Mouse (Mus musculus): Measurements from ENCODE around the gene Pithd1. TPM values are rescaled to one million over a fixed set of nuclear protein-coding genes. Genes with fewer than 3 reads are reported as not detected.

Pithd1 gene
- polyA plus RNA-seq, 1 experiment from 2014 or later: 64.8 TPM

DNA sequence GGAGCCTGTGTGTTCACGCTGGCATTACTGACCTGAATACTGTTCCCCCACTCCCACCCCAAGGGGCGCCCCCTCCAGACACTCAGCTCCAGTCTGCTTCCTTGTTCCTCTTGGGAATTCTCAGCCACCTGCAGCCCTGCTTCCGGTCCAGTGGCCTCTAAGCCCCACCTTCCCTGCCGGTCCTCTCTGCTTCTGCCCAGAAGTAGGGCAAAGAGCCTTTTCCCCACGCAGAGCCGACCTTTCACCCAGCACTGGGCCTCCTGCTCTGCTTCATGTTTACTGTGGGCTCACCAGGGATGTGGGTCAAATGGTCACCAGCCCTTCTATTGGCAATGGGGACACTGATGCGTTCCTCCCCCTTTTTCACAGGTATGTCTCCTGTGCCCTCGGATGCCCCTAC, 28.7 kb downstream of the Pithd1 start:
- no peak overlapping the region for H3K4me2 ChIP-seq
- H3K4me1 ChIP-seq (ENCODE audit: control insufficient read depth, insufficient read depth, low read length): no peaks in the 10 kb centered on the region; the same call in 1 of the 2 replicates
- DNase-seq (ENCODE audit: low spot score, missing footprints): no peak
- no peak overlapping the region for H3K4me3 ChIP-seq (ENCODE audit: low read depth, low read length)
- ATAC-seq (ENCODE audit: low FRiP score): no peak
- H3K27ac ChIP-seq (ENCODE audit: low read depth, low read length): no peak overlapping the region
- H3K27me3 ChIP-seq (ENCODE audit: control insufficient read depth, insufficient read depth, low read length): no peaks in the 10 kb centered on the region
- no peaks in the 10 kb centered on the region for H3K36me3 ChIP-seq (ENCODE audit: control insufficient read depth, insufficient read depth, low read length)
- H3K9me3 ChIP-seq (ENCODE audit: control insufficient read depth, low read length): no peaks in the 10 kb centered on the region
- H3K9ac ChIP-seq (ENCODE audit: low read length): no peak overlapping the region
- WGBS: 63% methylated on average over 8 of the region's 8 CpGs

DNA sequence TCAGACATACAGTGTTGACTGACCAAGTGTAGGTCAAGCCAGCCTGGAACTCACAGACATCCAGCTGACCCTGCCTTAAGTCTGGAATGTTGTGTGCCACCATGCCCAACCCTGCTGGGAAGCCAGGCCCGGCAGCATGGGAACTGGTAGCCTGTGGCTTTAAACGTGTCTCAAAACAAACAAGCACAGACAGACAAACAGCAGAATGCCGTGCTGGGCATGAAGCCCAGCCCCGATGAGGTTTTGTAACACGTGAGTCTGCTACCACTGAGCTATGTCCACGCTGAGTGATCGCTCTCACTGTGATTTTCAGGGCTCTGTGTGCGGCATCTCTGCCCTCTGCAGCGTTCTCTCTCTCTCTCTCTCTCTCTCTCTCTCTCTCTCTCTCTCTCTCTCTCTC, 31.2 kb downstream of the Pithd1 start:
- WGBS: 88% methylated on average over 9 of the region's 9 CpGs
- Histone ChIP-seq H3K27ac (ENCODE audit: low read depth, low read length) (no peak overlapping the region), H3K4me3 (ENCODE audit: low read depth, low read length) (no peak overlapping the region), H3K36me3 (ENCODE audit: control insufficient read depth, insufficient read depth, low read length) (peaks cover 5% of the 10 kb centered on the region), H3K9me3 (ENCODE audit: control insufficient read depth, low read length) (no peaks in the 10 kb centered on the region), H3K4me1 (ENCODE audit: control insufficient read depth, insufficient read depth, low read length) (no peaks in the 10 kb centered on the region), H3K9ac (ENCODE audit: low read length) (no peak overlapping the region), H3K27me3 (ENCODE audit: control insufficient read depth, insufficient read depth, low read length) (no peaks in the 10 kb centered on the region), H3K4me2 (no peak overlapping the region)
- DNase-seq (ENCODE audit: low spot score, missing footprints) (no peak), ATAC-seq (ENCODE audit: low FRiP score) (no peak)

- Histone ChIP-seq H3K27me3 (ENCODE audit: control insufficient read depth, insufficient read depth, low read length) (no peaks in the 10 kb centered on the region), H3K4me1 (ENCODE audit: control insufficient read depth, insufficient read depth, low read length) (no peaks in the 10 kb centered on the region), H3K4me2 (no peak overlapping the region), H3K4me3 (ENCODE audit: low read depth, low read length) (no peak overlapping the region), H3K9me3 (ENCODE audit: control insufficient read depth, low read length) (no peaks in the 10 kb centered on the region), H3K9ac (ENCODE audit: low read length) (no peak overlapping the region), H3K27ac (ENCODE audit: low read depth, low read length) (no peak overlapping the region), H3K36me3 (ENCODE audit: control insufficient read depth, insufficient read depth, low read length) (peaks cover 5% of the 10 kb centered on the region)
- 17% methylated on average over 2 of the region's 2 CpGs for WGBS
- peak; percentile 58; the same call in 1 of the 2 replicates for ATAC-seq (ENCODE audit: low FRiP score)
- peak; percentile 97 for DNase-seq (ENCODE audit: low spot score, missing footprints)
These were observed 32.8 kb downstream of the Pithd1 start for GRCm38 (mm10) chr4:135954241-135954640.

DNA sequence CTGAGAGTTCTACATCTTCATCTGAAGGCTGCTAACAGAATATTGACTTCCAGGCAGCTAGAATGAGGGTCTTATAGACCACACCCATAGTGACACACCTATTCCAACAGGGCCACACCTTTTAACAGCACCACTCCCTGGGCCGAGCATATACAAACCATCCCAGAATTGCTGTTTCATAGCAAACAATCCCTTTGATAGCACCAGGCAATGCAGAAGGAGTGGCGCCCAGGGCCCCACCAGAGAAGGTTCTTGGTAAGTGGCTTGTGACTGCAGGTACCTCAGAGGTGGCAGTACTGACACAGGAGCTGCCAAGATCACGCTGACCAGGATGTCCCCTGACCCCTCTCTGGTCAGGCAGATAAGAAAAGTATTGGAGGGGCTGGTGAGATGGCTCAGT, 33.9 kb downstream of the Pithd1 start:
- Histone ChIP-seq H3K27ac (ENCODE audit: low read depth, low read length) (no peak overlapping the region), H3K27me3 (ENCODE audit: control insufficient read depth, insufficient read depth, low read length) (no peaks in the 10 kb centered on the region), H3K9ac (ENCODE audit: low read length) (no peak overlapping the region), H3K9me3 (ENCODE audit: control insufficient read depth, low read length) (no peaks in the 10 kb centered on the region), H3K4me3 (ENCODE audit: low read depth, low read length) (no peak overlapping the region), H3K4me1 (ENCODE audit: control insufficient read depth, insufficient read depth, low read length) (no peaks in the 10 kb centered on the region; the same call in 1 of the 2 replicates), H3K4me2 (no peak overlapping the region), H3K36me3 (ENCODE audit: control insufficient read depth, insufficient read depth, low read length) (peaks cover 5% of the 10 kb centered on the region)
- no peak for DNase-seq (ENCODE audit: low spot score, missing footprints)
- ATAC-seq (ENCODE audit: low FRiP score): no peak
- WGBS: 93% methylated on average over 3 of the region's 3 CpGs

- no peak overlapping the region for H3K4me3 ChIP-seq (ENCODE audit: low read depth, low read length)
- H3K4me1 ChIP-seq (ENCODE audit: control insufficient read depth, insufficient read depth, low read length): peaks cover 3% of the 10 kb centered on the region
- no peaks in the 10 kb centered on the region for H3K27me3 ChIP-seq (ENCODE audit: control insufficient read depth, insufficient read depth, low read length)
- peaks cover 5% of the 10 kb centered on the region for H3K36me3 ChIP-seq (ENCODE audit: control insufficient read depth, insufficient read depth, low read length)
- WGBS: 94% methylated on average over 3 of the region's 3 CpGs
- no peak overlapping the region for H3K9ac ChIP-seq (ENCODE audit: low read length)
- DNase-seq (ENCODE audit: low spot score, missing footprints) (peak; percentile 82), ATAC-seq (ENCODE audit: low FRiP score) (no peak)
- no peak overlapping the region for H3K4me2 ChIP-seq
- no peaks in the 10 kb centered on the region for H3K9me3 ChIP-seq (ENCODE audit: control insufficient read depth, low read length)
- H3K27ac ChIP-seq (ENCODE audit: low read depth, low read length): no peak overlapping the region
These were observed 35.6 kb downstream of the Pithd1 start for GRCm38 (mm10) chr4:135951505-135951904.

GRCm38 (mm10) chr4:135950365-135950764, 36.7 kb downstream of the Pithd1 start:
- 90% methylated on average over 6 of the region's 6 CpGs for WGBS
- no peak overlapping the region for H3K4me3 ChIP-seq (ENCODE audit: low read depth, low read length)
- no peaks in the 10 kb centered on the region for H3K9me3 ChIP-seq (ENCODE audit: control insufficient read depth, low read length)
- H3K9ac ChIP-seq (ENCODE audit: low read length): no peak overlapping the region
- no peak for DNase-seq (ENCODE audit: low spot score, missing footprints)
- peaks cover 7% of the 10 kb centered on the region for H3K4me1 ChIP-seq (ENCODE audit: control insufficient read depth, insufficient read depth, low read length)
- no peak overlapping the region for H3K27ac ChIP-seq (ENCODE audit: low read depth, low read length)
- H3K4me2 ChIP-seq: no peak overlapping the region
- no peaks in the 10 kb centered on the region for H3K27me3 ChIP-seq (ENCODE audit: control insufficient read depth, insufficient read depth, low read length)
- H3K36me3 ChIP-seq (ENCODE audit: control insufficient read depth, insufficient read depth, low read length): peaks cover 5% of the 10 kb centered on the region
- ATAC-seq (ENCODE audit: low FRiP score): no peak

GRCm38 (mm10) chr4:135949911-135950310, 37.2 kb downstream of the Pithd1 start:
- H3K4me2 ChIP-seq: no peak overlapping the region
- ATAC-seq (ENCODE audit: low FRiP score) (no peak), DNase-seq (ENCODE audit: low spot score, missing footprints) (peak; percentile 37)
- H3K4me1 ChIP-seq (ENCODE audit: control insufficient read depth, insufficient read depth, low read length): peaks cover 7% of the 10 kb centered on the region
- no peak overlapping the region for H3K9ac ChIP-seq (ENCODE audit: low read length)
- WGBS: 73% methylated on average over 6 of the region's 6 CpGs
- H3K4me3 ChIP-seq (ENCODE audit: low read depth, low read length): no peak overlapping the region
- no peaks in the 10 kb centered on the region for H3K27me3 ChIP-seq (ENCODE audit: control insufficient read depth, insufficient read depth, low read length)
- H3K9me3 ChIP-seq (ENCODE audit: control insufficient read depth, low read length): no peaks in the 10 kb centered on the region
- H3K36me3 ChIP-seq (ENCODE audit: control insufficient read depth, insufficient read depth, low read length): peaks cover 5% of the 10 kb centered on the region
- H3K27ac ChIP-seq (ENCODE audit: low read depth, low read length): no peak overlapping the region

DNA sequence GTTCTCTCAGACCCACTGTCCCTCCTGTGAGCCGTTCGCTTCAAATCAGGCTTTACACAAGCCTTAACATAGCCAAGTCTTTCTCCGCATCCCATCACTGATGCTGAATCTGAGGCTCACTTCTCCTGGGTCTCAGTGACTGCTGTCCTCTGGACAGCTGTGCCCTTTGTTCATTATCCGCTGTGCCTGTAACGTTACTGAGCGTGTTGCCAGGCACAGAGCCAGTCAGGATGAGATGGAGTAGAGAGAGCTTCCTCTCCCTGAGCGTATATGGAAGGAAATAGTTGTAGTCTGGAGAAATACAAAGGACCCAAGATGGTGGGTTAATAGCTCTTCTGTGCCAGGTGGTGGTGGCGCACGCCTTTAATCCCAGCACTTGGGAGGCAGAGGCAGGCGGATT, 37.6 kb downstream of the Pithd1 start:
- H3K4me1 ChIP-seq (ENCODE audit: control insufficient read depth, insufficient read depth, low read length): peaks cover 7% of the 10 kb centered on the region
- H3K4me3 ChIP-seq (ENCODE audit: low read depth, low read length): no peak overlapping the region
- no peaks in the 10 kb centered on the region for H3K27me3 ChIP-seq (ENCODE audit: control insufficient read depth, insufficient read depth, low read length)
- no peak overlapping the region for H3K27ac ChIP-seq (ENCODE audit: low read depth, low read length)
- peaks cover 5% of the 10 kb centered on the region for H3K36me3 ChIP-seq (ENCODE audit: control insufficient read depth, insufficient read depth, low read length)
- DNase-seq (ENCODE audit: low spot score, missing footprints): peak; percentile 14
- no peaks in the 10 kb centered on the region for H3K9me3 ChIP-seq (ENCODE audit: control insufficient read depth, low read length)
- ATAC-seq (ENCODE audit: low FRiP score): no peak
- WGBS: 93% methylated on average over 10 of the region's 10 CpGs
- H3K9ac ChIP-seq (ENCODE audit: low read length): no peak overlapping the region
- H3K4me2 ChIP-seq: no peak overlapping the region

GRCm38 (mm10) chr4:135948142-135948541, 38.9 kb downstream of the Pithd1 start:
- no peak overlapping the region for H3K4me2 ChIP-seq
- H3K27ac ChIP-seq (ENCODE audit: low read depth, low read length): no peak overlapping the region
- H3K4me3 ChIP-seq (ENCODE audit: low read depth, low read length): no peak overlapping the region
- H3K9ac ChIP-seq (ENCODE audit: low read length): no peak overlapping the region
- H3K9me3 ChIP-seq (ENCODE audit: control insufficient read depth, low read length): no peaks in the 10 kb centered on the region
- 95% methylated on average over 8 of the region's 8 CpGs for WGBS
- ATAC-seq (ENCODE audit: low FRiP score): no peak
- H3K4me1 ChIP-seq (ENCODE audit: control insufficient read depth, insufficient read depth, low read length): peaks cover 7% of the 10 kb centered on the region
- peaks cover 5% of the 10 kb centered on the region for H3K36me3 ChIP-seq (ENCODE audit: control insufficient read depth, insufficient read depth, low read length)
- H3K27me3 ChIP-seq (ENCODE audit: control insufficient read depth, insufficient read depth, low read length): no peaks in the 10 kb centered on the region
- DNase-seq (ENCODE audit: low spot score, missing footprints): no peak
